Mouse (Mus musculus) MN1 (cell line): ENCODE data around the gene Hspa4l.

Experiments used
- DNase-seq: peaks from one replicate; pipeline ENCODE4 v3.0.0-alpha.2; 2016; ENCODE audit warnings: low spot score

The Hspa4l gene

GRCm38 (mm10) chr3:40813275-40813674 is 69.0 kb downstream of the Hspa4l start:
- no peak for DNase-seq

- peak; percentile 39 for DNase-seq
These were observed 101.2 kb downstream of the Hspa4l start for GRCm38 (mm10) chr3:40845521-40845920.
